Mouse (Mus musculus): ENCODE results near the gene Babam2.
"Not testable (repeated sequence)": the region's sequence is repeated elsewhere in the genome, so short reads cannot be mapped to it uniquely, and the experiment has no call there.

DNA sequence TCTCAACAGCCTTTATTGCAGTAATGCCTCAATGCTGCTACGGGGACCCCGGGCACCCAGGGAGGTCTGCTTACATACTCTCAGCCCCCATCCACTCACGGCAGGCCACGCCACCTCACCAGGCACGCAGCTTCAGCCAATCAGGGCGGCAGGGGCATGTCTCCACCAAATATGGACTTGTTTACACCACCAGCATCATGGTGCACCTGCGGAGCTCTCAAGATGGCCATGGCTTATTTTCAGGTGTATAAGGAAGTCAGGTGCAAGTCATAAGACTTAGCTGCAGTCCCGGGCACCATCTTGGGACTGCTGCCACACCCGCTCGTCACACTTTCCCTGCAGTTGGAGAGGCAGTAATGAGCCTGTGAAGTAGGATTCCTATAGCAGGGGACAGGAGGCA lies 161.4 kb downstream of the Babam2 start:
- not testable (repeated sequence) for TF ChIP-seq GATA1, TAL1 (IDR thresholded peaks at IDR 0.05; ENCODE audit: low read length)

Measured in erythroblast, embryonic 14.5 days (primary cell).